8 mouse cellular contexts compared by ENCODE assay signal in the genomic region with DNA sequence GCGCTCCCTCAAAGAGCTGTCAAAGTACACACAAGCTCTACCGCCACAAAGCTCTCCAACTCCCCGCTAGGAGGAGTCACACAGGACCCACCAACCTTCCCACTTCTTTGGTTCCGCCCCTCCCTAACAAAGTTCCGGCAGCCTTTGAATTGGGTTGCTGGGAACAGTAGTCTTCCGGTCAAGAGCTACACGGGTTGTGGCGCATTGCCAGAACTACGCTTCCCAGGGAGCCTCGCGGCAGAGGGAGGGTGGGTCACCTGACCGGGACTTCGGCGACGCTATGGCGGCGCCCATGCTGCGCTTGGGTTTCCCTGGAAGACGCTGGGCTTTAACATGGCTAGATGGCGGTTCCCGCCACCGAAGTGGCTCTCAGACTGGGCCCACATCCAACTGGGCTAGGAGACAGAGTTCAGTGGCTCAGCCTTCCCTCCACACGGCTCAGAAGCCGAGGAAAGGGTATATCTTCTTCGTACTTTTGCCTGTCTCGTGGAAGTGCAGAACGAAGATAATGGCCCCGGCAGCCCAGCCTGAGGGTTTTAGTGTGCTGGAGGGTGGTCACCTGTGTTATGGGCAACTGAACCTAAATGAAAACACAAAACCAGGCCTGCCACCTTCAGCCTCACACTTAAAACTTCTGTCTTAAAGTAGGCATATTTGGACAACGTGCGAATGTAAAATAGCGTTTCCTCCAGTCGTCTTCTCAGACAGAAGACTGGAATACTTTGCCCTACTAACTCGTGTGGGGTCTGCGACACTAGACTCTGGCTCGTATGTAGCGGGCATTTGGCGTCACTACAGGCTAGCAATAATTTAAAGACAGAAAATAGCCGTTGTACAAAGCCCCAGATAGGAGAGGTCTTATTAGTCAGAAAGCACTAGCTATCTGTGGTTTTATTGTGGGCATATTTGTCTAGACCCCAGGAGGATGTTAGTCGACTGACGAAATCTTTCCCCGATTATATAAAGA. TPM values are rescaled to one million over a fixed set of nuclear protein-coding genes. Genes with fewer than 3 reads are reported as not detected.
DNase-seq lines count a peak whose midpoint lies in the region; ATAC-seq and TF ChIP-seq lines count a peak whose summit lies in the region.

Gene Gatb, plus strand, starts transcription at position 256 of the 967 bp plus-strand sequence.

- no peaks in the 10 kb centered on the region for H3K9me3 ChIP-seq in MEL (replicated peaks; ENCODE audit: insufficient read depth, low read length)
- H3K9me3 ChIP-seq in forebrain, postnatal 0 days (ENCODE audit: low read length) = no peaks in the 10 kb centered on the region
- H3K9me3 ChIP-seq in lung, embryonic 15.5 days = no peaks in the 10 kb centered on the region

- H3K4me2 ChIP-seq in forebrain, postnatal 0 days (ENCODE audit: low read depth) = peak within 1 kb of the TSS; percentile 71
- H3K4me2 ChIP-seq in lung, embryonic 15.5 days = peak within 1 kb of the TSS; percentile 88

- H3K4me3 ChIP-seq in MEL (ENCODE audit: control insufficient read depth in 1 of 2, insufficient read depth in 1 of 2, low read depth in 2 of 2, low read length in 2 of 2) = peak within 1 kb of the TSS; percentile 75 to 95
- peak within 1 kb of the TSS; percentile 93 for H3K4me3 ChIP-seq in cerebellum, adult 2 months (replicated peaks; ENCODE audit: insufficient read depth, low read depth, low read length)
- peak within 1 kb of the TSS; percentile 82 for H3K4me3 ChIP-seq in forebrain, postnatal 0 days (ENCODE audit: low read depth, low read length)
- H3K4me3 ChIP-seq in lung, embryonic 15.5 days = peak within 1 kb of the TSS; percentile 82

- WGBS in cerebellum, adult 2 months = 1% methylated on average over 41 of the region's 41 CpGs
- WGBS in forebrain, postnatal 0 days = 4% methylated on average over 41 of the region's 41 CpGs
- WGBS in lung, embryonic 15.5 days = 3% methylated on average over 41 of the region's 41 CpGs

- TF ChIP-seq EP300 in MEL (IDR thresholded peaks at IDR 0.05; ENCODE audit: low read depth in 1 of 2, low read length in 2 of 2) = no peak

- peak within 1 kb of the TSS; percentile 96 for H3K9ac ChIP-seq in MEL (ENCODE audit: control insufficient read depth, low read depth, low read length, poor library complexity, severe bottlenecking)
- H3K9ac ChIP-seq in forebrain, postnatal 0 days = peak within 1 kb of the TSS; percentile 63
- peak within 1 kb of the TSS; percentile 76 for H3K9ac ChIP-seq in lung, embryonic 15.5 days

- peaks cover 0 to 15% of the 10 kb centered on the region in 2 experiments; a peak in 2 of 4 replicates for H3K36me3 ChIP-seq in MEL (ENCODE audit: control insufficient read depth in 1 of 2, insufficient read depth in 2 of 2, low read length in 2 of 2)
- H3K36me3 ChIP-seq in forebrain, postnatal 0 days (ENCODE audit: insufficient read depth) = no peaks in the 10 kb centered on the region
- no peaks in the 10 kb centered on the region for H3K36me3 ChIP-seq in lung, embryonic 15.5 days

- no peak for TF ChIP-seq RAD21 in MEL (IDR thresholded peaks at IDR 0.05; ENCODE audit: low read depth, low read length)

- H3K79me2 ChIP-seq in MEL (ENCODE audit: control insufficient read depth, insufficient read depth, low read length, poor library complexity) = peaks cover 3% of the 10 kb centered on the region; the same call in 1 of the 2 replicates

- H3K27me3 ChIP-seq in MEL (ENCODE audit: control insufficient read depth in 1 of 2, insufficient read depth in 2 of 2, low read length in 2 of 2) = no peaks in the 10 kb centered on the region
- no peaks in the 10 kb centered on the region for H3K27me3 ChIP-seq in cerebellum, adult 2 months (ENCODE audit: control insufficient read depth, insufficient read depth, low read length)
- no peaks in the 10 kb centered on the region for H3K27me3 ChIP-seq in forebrain, postnatal 0 days (ENCODE audit: insufficient read depth, low read length)
- H3K27me3 ChIP-seq in lung, embryonic 15.5 days = no peaks in the 10 kb centered on the region

- peak; percentile 99 for ATAC-seq in forebrain, postnatal 0 days
- peak; percentile 100 for ATAC-seq in lung, embryonic 15.5 days (ENCODE audit: borderline replicate concordance, extremely low read depth, low FRiP score, low TSS enrichment)

- peak; percentile 84 to 94 for TF ChIP-seq POLR2A in MEL (IDR thresholded peaks at IDR 0.05; ENCODE audit: control insufficient read depth in 1 of 2, insufficient read depth in 1 of 2, low read depth in 1 of 2, low read length in 2 of 2, poor library complexity in 1 of 2)
- TF ChIP-seq POLR2A in cerebellum, adult 2 months (IDR thresholded peaks at IDR 0.05; ENCODE audit: borderline replicate concordance, insufficient read depth, low read length) = peak; percentile 92

- peaks cover 0 to 7% of the 10 kb centered on the region in 2 experiments; a peak in 3 of 4 replicates for H3K4me1 ChIP-seq in MEL (ENCODE audit: control insufficient read depth in 1 of 2, insufficient read depth in 2 of 2, low read length in 2 of 2)
- H3K4me1 ChIP-seq in cerebellum, adult 2 months (ENCODE audit: control insufficient read depth, insufficient read depth, low read length) = no peaks in the 10 kb centered on the region
- peaks cover 4% of the 10 kb centered on the region; the same call in 1 of the 2 replicates for H3K4me1 ChIP-seq in forebrain, postnatal 0 days (ENCODE audit: insufficient read depth)
- H3K4me1 ChIP-seq in lung, embryonic 15.5 days = peaks cover 3% of the 10 kb centered on the region; the same call in 1 of the 2 replicates

- TF ChIP-seq CTCF in MEL (IDR thresholded peaks at IDR 0.05 in 2 of 3, conservative IDR thresholded peaks at IDR 0.05 in 1 of 3; ENCODE audit: control insufficient read depth in 1 of 3, insufficient read depth in 1 of 3, low read depth in 2 of 3, low read length in 3 of 3, poor library complexity in 1 of 3, severe bottlenecking in 1 of 3) = peak in 2 of 3 experiments; percentile 47 to 53; a peak in 5 of 6 replicates
- peak; percentile 71 for TF ChIP-seq CTCF in cerebellum, adult 2 months (IDR thresholded peaks at IDR 0.05; ENCODE audit: borderline replicate concordance, insufficient read depth, low read depth, low read length)
- peak; percentile 82 for TF ChIP-seq CTCF in forebrain, postnatal 0 days (IDR thresholded peaks at IDR 0.05; ENCODE audit: low read depth)

- peak; percentile 99 for DNase-seq in MEL (ENCODE audit: low read depth, low spot score)
- DNase-seq in cerebellum, adult 2 months = peak; percentile 100
- DNase-seq in forebrain, postnatal 0 days = peak; percentile 100
- DNase-seq in heart, postnatal 4 days = peak; percentile 99
- peak; percentile 99 for DNase-seq in layer of hippocampus, adult 8-10 months (ENCODE audit: low spot score in 2 of 2)
- DNase-seq in ovary, adult 18-20 months (ENCODE audit: low spot score) = peak; percentile 98
- DNase-seq in thymus, postnatal 0 days (ENCODE audit: low spot score) = peak; percentile 98

- H3K27ac ChIP-seq in MEL (ENCODE audit: control insufficient read depth, low read depth, low read length) = peak within 1 kb of the TSS; percentile 84
- H3K27ac ChIP-seq in cerebellum, adult 2 months (ENCODE audit: insufficient read depth, low read length) = peak within 1 kb of the TSS; percentile 88
- H3K27ac ChIP-seq in forebrain, postnatal 0 days (ENCODE audit: low read depth, low read length) = peak within 1 kb of the TSS; percentile 80
- peak within 1 kb of the TSS; percentile 29; the same call in 1 of the 2 replicates for H3K27ac ChIP-seq in lung, embryonic 15.5 days

TF ChIP-seq in MEL, 35 proteins besides CTCF, POLR2A, EP300 and RAD21 (continues in another document):
- no peak for TF ChIP-seq TAL1 (IDR thresholded peaks at IDR 0.05; ENCODE audit: low read length)
- TF ChIP-seq MAX (IDR thresholded peaks at IDR 0.05; ENCODE audit: low read length) = 0 out of 2 replicates have a peak, but pooled peaks have one; percentile 77
- 0 out of 2 replicates have a peak, but pooled peaks have one; percentile 20 for TF ChIP-seq NRF1 (IDR thresholded peaks at IDR 0.05; ENCODE audit: insufficient read depth, low read depth, low read length, poor library complexity, severe bottlenecking)
- TF ChIP-seq UBTF (IDR thresholded peaks at IDR 0.05; ENCODE audit: borderline replicate concordance, insufficient read depth, low read depth, low read length) = no peak
- TF ChIP-seq E2F4 (IDR thresholded peaks at IDR 0.05; ENCODE audit: borderline replicate concordance, low read depth, low read length) = 0 out of 2 replicates have a peak, but pooled peaks have one; percentile 14
- TF ChIP-seq GABPA (IDR thresholded peaks at IDR 0.05; ENCODE audit: low read depth, low read length) = no peak
- TF ChIP-seq ZMIZ1 (IDR thresholded peaks at IDR 0.05; ENCODE audit: low read depth, low read length) = peak; percentile 76
- TF ChIP-seq SMC3 (IDR thresholded peaks at IDR 0.05; ENCODE audit: low read depth, low read length) = peak; percentile 43
- no peak for TF ChIP-seq JUND (IDR thresholded peaks at IDR 0.05; ENCODE audit: low read depth, low read length)
- TF ChIP-seq KAT2A (conservative IDR thresholded peaks at IDR 0.05; ENCODE audit: low read depth, low read length) = peak; percentile 97
- peak; percentile 98 for TF ChIP-seq HCFC1 (IDR thresholded peaks at IDR 0.05; ENCODE audit: low read depth, low read length)
- TF ChIP-seq MXI1 (IDR thresholded peaks at IDR 0.05; ENCODE audit: low read depth, low read length) = peak; percentile 94
- TF ChIP-seq RCOR1 (IDR thresholded peaks at IDR 0.05; ENCODE audit: low read depth, low read length) = no peak
- TF ChIP-seq TCF12 (IDR thresholded peaks at IDR 0.05; ENCODE audit: low read depth, low read length) = no peak
- peak; percentile 94 for TF ChIP-seq SIN3A (IDR thresholded peaks at IDR 0.05; ENCODE audit: low read length)
- TF ChIP-seq CHD2 (IDR thresholded peaks at IDR 0.05; ENCODE audit: low read length) = no peak
- peak; percentile 98 for TF ChIP-seq USF1 (IDR thresholded peaks at IDR 0.05; ENCODE audit: low read depth, low read length)
- 0 out of 2 replicates have a peak, but pooled peaks have one; percentile 3 for TF ChIP-seq GATA1 (IDR thresholded peaks at IDR 0.05; ENCODE audit: low read depth, low read length)

RNA-seq across cellular contexts. Expression of gene Gatb, which starts in this region (rescaled TPM):
- total RNA-seq in MEL (2012; rRNA removed) = 9.1 and 13.7 TPM in 2 replicates
- polyA plus RNA-seq in MEL (2012; ENCODE audit: insufficient read depth in 1 of 2, insufficient read length in 2 of 2, low read depth in 1 of 2, low replicate concordance in 2 of 2, missing spikeins in 1 of 2) = 10 to 100 TPM in 1 of 2 experiments, not detected in 1; 16.8 TPM
- 14.9 and 16.1 TPM in 2 replicates for polyA plus RNA-seq in cerebellum, adult 2 months (2012; rRNA removed)
- total RNA-seq in forebrain, postnatal 0 days (2014; rRNA removed) = 19.2 and 62.9 TPM in 2 replicates
- 21.1 and 23.0 TPM in 2 replicates for polyA plus RNA-seq in forebrain, postnatal 0 days (2015; fragmentation: Nextera tagmentation; extraction: Ambion mirVana)
- 10 to 100 TPM; 26.4 to 28.0 TPM for total RNA-seq in heart, postnatal 4 days (2021)
- total RNA-seq in layer of hippocampus, adult 8-10 months (2022) = 10 to 100 TPM; 16.8 to 23.8 (median 23.4) TPM
- 22.8 and 24.2 TPM in 2 replicates for polyA plus RNA-seq in lung, embryonic 15.5 days (2015; fragmentation: Nextera tagmentation; extraction: Ambion mirVana)
- 17.9 and 18.2 TPM in 2 replicates for polyA plus RNA-seq in thymus, postnatal 0 days (2015; fragmentation: Nextera tagmentation; extraction: Ambion mirVana)

Comparison
In these comparisons a context has a peak if more than half of its experiments do, and no peak if none do; other contexts are left out.
1. Peak in every context shown above with its lines: DNase-seq, ATAC-seq, H3K4me3 ChIP-seq and H3K27ac ChIP-seq.
2. H3K27ac ChIP-seq: peak in every context shown above with its lines; median percentile 88 in cerebellum, adult 2 months; 84 in MEL; 80 in forebrain, postnatal 0 days; 29 in lung, embryonic 15.5 days.